Mouse (Mus musculus): ENCODE results near the gene Cacnb2. TPM values are rescaled to one million over a fixed set of nuclear protein-coding genes. Genes with fewer than 3 reads are reported as not detected.

Cacnb2 gene
- polyA plus RNA-seq, 1 experiment from 2014 or later = 1.7 TPM

DNA sequence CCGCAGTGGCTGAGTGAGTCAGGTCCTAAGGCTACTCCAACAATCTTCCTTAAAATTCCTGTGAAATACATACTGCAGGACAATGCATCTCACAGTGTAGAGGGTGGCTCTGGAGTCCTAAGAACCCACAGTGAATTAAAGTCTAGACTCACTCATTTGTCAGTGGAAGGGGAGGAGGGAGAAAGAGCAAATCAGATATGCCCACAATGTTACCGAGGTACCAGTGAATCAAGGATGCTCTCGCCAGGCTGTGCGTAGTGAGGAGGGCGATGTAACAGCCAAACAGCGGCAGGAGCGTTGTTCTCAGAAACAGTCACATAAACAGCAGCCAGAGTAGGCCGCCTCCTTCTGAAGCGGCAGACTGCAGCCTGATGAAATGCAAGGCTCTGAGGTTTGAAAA is 136.0 kb downstream of the Cacnb2 start:
- H3K4me1 ChIP-seq = no peaks in the 10 kb centered on the region
- no peaks in the 10 kb centered on the region for H3K27me3 ChIP-seq
- H3K9ac ChIP-seq = no peak overlapping the region
- ATAC-seq (replicated peaks; ENCODE audit: low FRiP score) = no peak
- no peak overlapping the region for H3K4me3 ChIP-seq (replicated peaks)
- H3K36me3 ChIP-seq = no peaks in the 10 kb centered on the region
- no peak overlapping the region for H3K27ac ChIP-seq
- WGBS = 41% methylated on average over 9 of the region's 9 CpGs
- H3K4me2 ChIP-seq = no peak overlapping the region
- H3K9me3 ChIP-seq (replicated peaks) = no peaks in the 10 kb centered on the region

DNA sequence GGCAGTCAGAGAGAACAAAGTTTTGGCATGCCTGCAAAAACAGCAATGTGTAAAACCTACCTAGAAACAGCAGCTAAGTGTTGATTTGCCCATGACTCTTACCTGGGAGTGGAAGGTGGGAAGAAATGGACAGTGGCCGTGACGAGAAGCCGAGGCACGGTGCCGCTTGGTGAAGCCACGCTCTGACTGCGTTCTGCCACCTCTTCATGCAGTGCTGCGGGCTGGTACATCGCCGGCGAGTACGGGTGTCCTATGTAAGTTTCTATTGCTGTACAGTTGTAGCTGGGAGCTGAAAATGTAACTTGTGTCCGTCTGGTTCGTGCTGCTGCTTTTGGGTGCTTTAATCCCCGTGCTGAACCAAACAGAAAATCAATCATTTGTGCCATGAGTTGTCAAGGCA is 136.6 kb downstream of the Cacnb2 start:
- no peaks in the 10 kb centered on the region for H3K36me3 ChIP-seq
- no peak overlapping the region for H3K27ac ChIP-seq
- no peaks in the 10 kb centered on the region for H3K27me3 ChIP-seq
- no peak overlapping the region for H3K4me3 ChIP-seq (replicated peaks)
- WGBS = 83% methylated on average over 15 of the region's 15 CpGs
- ATAC-seq (replicated peaks; ENCODE audit: low FRiP score) = no peak
- H3K9ac ChIP-seq = no peak overlapping the region
- H3K9me3 ChIP-seq (replicated peaks) = no peaks in the 10 kb centered on the region
- no peaks in the 10 kb centered on the region for H3K4me1 ChIP-seq
- H3K4me2 ChIP-seq = no peak overlapping the region

- H3K4me3 ChIP-seq (replicated peaks) = no peak overlapping the region
- H3K27me3 ChIP-seq = no peaks in the 10 kb centered on the region
- no peak overlapping the region for H3K4me2 ChIP-seq
- 61% methylated on average over 7 of the region's 7 CpGs for WGBS
- ATAC-seq (replicated peaks; ENCODE audit: low FRiP score) = no peak
- H3K9me3 ChIP-seq (replicated peaks) = no peaks in the 10 kb centered on the region
- no peak overlapping the region for H3K27ac ChIP-seq
- H3K4me1 ChIP-seq = no peaks in the 10 kb centered on the region
- H3K36me3 ChIP-seq = no peaks in the 10 kb centered on the region
- H3K9ac ChIP-seq = no peak overlapping the region
Measured at GRCm38 (mm10) chr2:14740359-14740758, 137.5 kb downstream of the Cacnb2 start.

GRCm38 (mm10) chr2:14744761-14745160 is 141.9 kb downstream of the Cacnb2 start:
- Histone ChIP-seq H3K36me3 (no peaks in the 10 kb centered on the region), H3K9me3 (replicated peaks) (no peaks in the 10 kb centered on the region), H3K4me2 (no peak overlapping the region), H3K9ac (no peak overlapping the region), H3K4me3 (replicated peaks) (no peak overlapping the region), H3K27me3 (no peaks in the 10 kb centered on the region), H3K4me1 (no peaks in the 10 kb centered on the region), H3K27ac (no peak overlapping the region)
- ATAC-seq (replicated peaks; ENCODE audit: low FRiP score) = no peak
- WGBS = 77% methylated on average over 1 of the region's 1 CpGs

DNA sequence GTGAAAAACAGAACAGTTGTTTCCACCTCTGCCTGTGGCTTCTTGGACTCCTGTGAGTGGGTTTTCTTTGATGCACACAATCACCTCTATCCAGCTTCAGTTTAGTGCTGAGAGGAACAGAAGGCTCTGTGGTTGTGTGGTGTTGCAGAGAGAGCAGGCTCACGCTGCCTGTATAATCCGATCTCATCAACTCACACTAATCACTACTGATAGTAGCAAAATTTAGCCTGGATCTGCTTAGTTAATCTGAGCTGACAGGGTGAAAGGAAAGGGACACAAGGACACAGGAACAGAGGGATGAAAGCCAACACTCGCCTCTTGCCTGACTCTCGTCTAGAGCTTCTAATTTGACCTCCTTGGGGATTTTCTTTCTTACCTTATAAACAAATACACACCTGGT is 160.0 kb downstream of the Cacnb2 start:
- Histone ChIP-seq H3K9me3 (replicated peaks) (no peaks in the 10 kb centered on the region), H3K27ac (no peak overlapping the region), H3K4me2 (no peak overlapping the region), H3K36me3 (no peaks in the 10 kb centered on the region), H3K27me3 (no peaks in the 10 kb centered on the region), H3K4me1 (no peaks in the 10 kb centered on the region), H3K9ac (no peak overlapping the region), H3K4me3 (replicated peaks) (no peak overlapping the region)
- WGBS = 75% methylated on average over 4 of the region's 4 CpGs
- ATAC-seq (replicated peaks; ENCODE audit: low FRiP score) = no peak

- Histone ChIP-seq H3K4me2 (no peak overlapping the region), H3K4me1 (no peaks in the 10 kb centered on the region), H3K9me3 (replicated peaks) (no peaks in the 10 kb centered on the region), H3K4me3 (replicated peaks) (no peak overlapping the region), H3K27me3 (no peaks in the 10 kb centered on the region), H3K27ac (no peak overlapping the region), H3K9ac (no peak overlapping the region), H3K36me3 (no peaks in the 10 kb centered on the region)
- 74% methylated on average over 6 of the region's 6 CpGs for WGBS
- ATAC-seq (replicated peaks; ENCODE audit: low FRiP score) = no peak
Measured at GRCm38 (mm10) chr2:14763931-14764330, 161.0 kb downstream of the Cacnb2 start.

- no peak overlapping the region for H3K4me2 ChIP-seq
- H3K4me1 ChIP-seq = no peaks in the 10 kb centered on the region
- ATAC-seq (replicated peaks; ENCODE audit: low FRiP score) = no peak
- H3K9ac ChIP-seq = no peak overlapping the region
- H3K27me3 ChIP-seq = no peaks in the 10 kb centered on the region
- no peaks in the 10 kb centered on the region for H3K36me3 ChIP-seq
- no peaks in the 10 kb centered on the region for H3K9me3 ChIP-seq (replicated peaks)
- no peak overlapping the region for H3K4me3 ChIP-seq (replicated peaks)
- WGBS = 89% methylated on average over 1 of the region's 1 CpGs
- no peak overlapping the region for H3K27ac ChIP-seq
Measured at GRCm38 (mm10) chr2:14769448-14769847, 166.6 kb downstream of the Cacnb2 start.

- 83% methylated on average over 4 of the region's 4 CpGs for WGBS
- H3K27me3 ChIP-seq = no peaks in the 10 kb centered on the region
- no peaks in the 10 kb centered on the region for H3K36me3 ChIP-seq
- ATAC-seq (replicated peaks; ENCODE audit: low FRiP score) = no peak
- no peak overlapping the region for H3K27ac ChIP-seq
- H3K4me1 ChIP-seq = no peaks in the 10 kb centered on the region
- H3K4me2 ChIP-seq = no peak overlapping the region
- H3K4me3 ChIP-seq (replicated peaks) = no peak overlapping the region
- H3K9ac ChIP-seq = no peak overlapping the region
- no peaks in the 10 kb centered on the region for H3K9me3 ChIP-seq (replicated peaks)
Measured at GRCm38 (mm10) chr2:14770635-14771034, 167.7 kb downstream of the Cacnb2 start.

DNA sequence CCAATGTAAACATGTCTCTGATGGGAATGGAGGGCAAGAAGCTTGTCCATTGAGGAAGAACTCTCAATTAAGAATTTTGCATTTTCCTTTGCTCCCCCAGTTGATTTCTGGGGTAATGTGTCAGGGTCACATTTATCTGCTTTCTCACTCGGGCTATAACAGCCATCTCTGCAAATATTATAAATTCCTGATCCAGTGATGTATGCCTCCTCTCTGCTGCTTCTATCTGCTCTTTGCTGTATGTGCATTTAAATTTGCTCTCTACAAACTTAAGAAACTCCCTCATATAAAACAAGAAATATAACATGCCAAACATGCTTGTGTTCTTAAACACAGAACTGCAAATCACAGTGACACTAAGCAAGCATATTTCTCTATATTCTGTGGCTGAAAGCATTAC is 171.5 kb downstream of the Cacnb2 start:
- Histone ChIP-seq H3K27me3 (no peaks in the 10 kb centered on the region), H3K27ac (no peak overlapping the region), H3K4me1 (no peaks in the 10 kb centered on the region), H3K9ac (no peak overlapping the region), H3K4me3 (replicated peaks) (no peak overlapping the region), H3K9me3 (replicated peaks) (no peaks in the 10 kb centered on the region), H3K4me2 (no peak overlapping the region), H3K36me3 (no peaks in the 10 kb centered on the region)
- no peak for ATAC-seq (replicated peaks; ENCODE audit: low FRiP score)
- 27% methylated on average over 1 of the region's 1 CpGs for WGBS

DNA sequence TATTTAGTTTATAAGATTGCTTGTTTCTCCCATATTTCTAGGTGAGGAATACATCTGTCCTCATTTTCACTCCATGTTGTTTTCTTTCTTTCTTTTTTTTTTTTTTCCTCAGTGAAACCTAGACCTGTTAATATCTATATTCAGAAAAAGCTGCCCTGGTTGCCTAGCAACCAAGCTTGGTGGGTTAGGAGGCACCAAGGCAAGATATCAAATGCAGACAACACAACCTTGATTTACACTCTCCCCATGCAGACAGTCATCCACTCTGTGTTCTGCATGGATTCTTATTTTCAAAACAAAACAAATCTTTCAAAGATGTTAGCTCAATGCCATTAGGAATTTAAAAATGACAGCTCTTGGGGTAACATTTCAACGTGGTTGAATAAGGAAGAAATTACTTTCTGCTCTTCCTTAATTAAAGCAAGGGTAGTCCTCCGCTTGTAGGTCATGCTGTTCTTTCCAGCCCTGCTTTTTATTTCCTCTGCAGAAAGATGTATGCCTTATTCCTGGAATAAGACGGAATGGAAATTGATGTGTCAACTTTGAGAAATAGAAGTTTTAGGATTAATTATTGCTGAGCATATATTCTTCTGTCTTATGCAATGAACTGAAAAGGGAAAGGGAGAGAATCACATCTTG is 172.1 kb downstream of the Cacnb2 start:
- Histone ChIP-seq H3K27ac (no peak overlapping the region), H3K9me3 (replicated peaks) (no peaks in the 10 kb centered on the region), H3K4me1 (no peaks in the 10 kb centered on the region), H3K27me3 (no peaks in the 10 kb centered on the region), H3K36me3 (no peaks in the 10 kb centered on the region), H3K9ac (no peak overlapping the region), H3K4me3 (replicated peaks) (no peak overlapping the region), H3K4me2 (no peak overlapping the region)
- WGBS = 54% methylated on average over 3 of the region's 3 CpGs
- ATAC-seq (replicated peaks; ENCODE audit: low FRiP score) = no peak

DNA sequence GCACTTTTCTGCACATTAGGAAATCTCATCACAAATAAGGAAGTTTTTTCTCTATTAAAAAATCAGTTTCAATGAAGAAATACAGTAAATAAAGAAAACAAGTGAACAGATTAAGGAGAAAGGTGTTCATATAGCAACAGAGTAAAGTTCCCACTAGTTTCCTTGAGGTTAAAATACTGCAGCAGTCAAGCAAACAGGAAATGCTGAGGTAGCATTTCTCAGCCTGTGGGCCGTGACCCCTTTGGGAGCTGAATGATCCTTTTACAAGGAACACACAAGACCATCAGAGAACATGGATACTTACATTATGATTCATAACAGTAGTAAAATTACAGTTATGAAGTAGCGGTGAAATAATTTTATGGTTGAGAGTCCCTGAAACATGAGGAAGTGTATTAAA is 185.1 kb downstream of the Cacnb2 start:
- H3K27ac ChIP-seq = no peak overlapping the region
- H3K4me1 ChIP-seq = no peaks in the 10 kb centered on the region
- 72% methylated on average over 2 of the region's 2 CpGs for WGBS
- H3K36me3 ChIP-seq = no peaks in the 10 kb centered on the region
- H3K9ac ChIP-seq = no peak overlapping the region
- H3K9me3 ChIP-seq (replicated peaks) = no peaks in the 10 kb centered on the region
- H3K4me3 ChIP-seq (replicated peaks) = no peak overlapping the region
- no peak overlapping the region for H3K4me2 ChIP-seq
- ATAC-seq (replicated peaks; ENCODE audit: low FRiP score) = no peak
- no peaks in the 10 kb centered on the region for H3K27me3 ChIP-seq

DNA sequence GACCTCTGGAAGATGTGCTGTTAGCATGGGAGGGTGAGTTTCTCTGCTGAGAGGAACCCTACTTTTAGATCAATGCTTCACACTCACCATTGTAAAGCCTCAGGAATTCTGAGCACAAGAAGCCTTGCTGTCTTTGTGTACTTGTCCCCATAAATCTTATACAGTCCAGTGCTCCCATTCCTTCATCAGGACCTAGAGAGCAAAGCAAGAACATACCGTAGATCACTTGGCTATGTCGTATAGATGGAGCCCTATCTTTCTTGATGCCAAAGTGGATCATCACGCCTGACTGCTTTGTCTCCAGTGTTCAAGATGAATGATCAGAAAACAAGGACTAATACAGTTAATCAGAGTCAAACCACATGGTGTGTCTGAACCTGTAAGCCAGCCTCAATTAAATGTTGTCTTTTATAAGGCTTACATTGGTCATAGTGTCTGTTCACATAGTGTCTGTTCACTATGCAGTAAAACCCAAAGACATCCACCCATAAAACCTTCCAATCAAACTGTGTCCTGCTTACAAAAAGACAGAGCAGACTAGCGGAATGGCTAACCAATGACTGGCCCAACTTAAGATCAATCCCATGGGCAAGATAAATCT is 198.7 kb downstream of the Cacnb2 start:
- no peak overlapping the region for H3K9ac ChIP-seq
- 67% methylated on average over 4 of the region's 4 CpGs for WGBS
- peak; percentile 87 for ATAC-seq (replicated peaks; ENCODE audit: low FRiP score)
- no peaks in the 10 kb centered on the region for H3K36me3 ChIP-seq
- H3K4me2 ChIP-seq = no peak overlapping the region
- no peaks in the 10 kb centered on the region for H3K4me1 ChIP-seq
- H3K27me3 ChIP-seq = no peaks in the 10 kb centered on the region
- H3K27ac ChIP-seq = no peak overlapping the region
- H3K9me3 ChIP-seq (replicated peaks) = no peaks in the 10 kb centered on the region
- H3K4me3 ChIP-seq (replicated peaks) = no peak overlapping the region

Measured in kidney, embryonic 15.5 days (tissue).